Mouse (Mus musculus): ENCODE measurements around the gene Slc39a3. TPM values are rescaled to one million over a fixed set of nuclear protein-coding genes. Genes with fewer than 3 reads are reported as not detected.

The Slc39a3 gene
- total and polyA plus RNA-seq, 2 experiments from 2014 or later = 41.9 to 118 TPM

GRCm38 (mm10) chr10:81022744-81023143, 14.5 kb downstream of the Slc39a3 start:
- no peak overlapping the region for H3K27ac ChIP-seq
- no peak overlapping the region for H3K4me2 ChIP-seq (ENCODE audit: low read depth, low read length)
- WGBS = 68% methylated on average over 8 of the region's 8 CpGs
- no peaks in the 10 kb centered on the region for H3K9me3 ChIP-seq (ENCODE audit: low read length)
- H3K27me3 ChIP-seq (ENCODE audit: insufficient read depth, low read length) = no peaks in the 10 kb centered on the region
- peak; percentile 27 for DNase-seq (ENCODE audit: low spot score)
- H3K36me3 ChIP-seq (ENCODE audit: insufficient read depth, low read length) = no peaks in the 10 kb centered on the region
- peak; percentile 54 for TF ChIP-seq CTCF (IDR thresholded peaks at IDR 0.05; ENCODE audit: low read depth)
- no peak overlapping the region for H3K9ac ChIP-seq (replicated peaks; ENCODE audit: low read length)
- H3K4me1 ChIP-seq (ENCODE audit: insufficient read depth, low read length) = peaks cover 8% of the 10 kb centered on the region; the same call in 1 of the 2 replicates
- no peak for ATAC-seq
- H3K4me3 ChIP-seq (ENCODE audit: low read length) = no peak overlapping the region

GRCm38 (mm10) chr10:81021547-81022110, 15.6 kb downstream of the Slc39a3 start:
- peak overlapping the region; percentile 21 for H3K4me2 ChIP-seq (ENCODE audit: low read depth, low read length)
- no peak overlapping the region for H3K4me3 ChIP-seq (ENCODE audit: low read length)
- no peak for TF ChIP-seq CTCF (IDR thresholded peaks at IDR 0.05; ENCODE audit: low read depth)
- ATAC-seq (peak; percentile 8; the same call in 1 of the 2 replicates), DNase-seq (ENCODE audit: low spot score) (peak; percentile 19)
- 15% methylated on average over 26 of the region's 26 CpGs for WGBS
- no peak overlapping the region for H3K9ac ChIP-seq (replicated peaks; ENCODE audit: low read length)
- H3K9me3 ChIP-seq (ENCODE audit: low read length) = no peaks in the 10 kb centered on the region
- H3K27me3 ChIP-seq (ENCODE audit: insufficient read depth, low read length) = no peaks in the 10 kb centered on the region
- H3K4me1 ChIP-seq (ENCODE audit: insufficient read depth, low read length) = peaks cover 8% of the 10 kb centered on the region; the same call in 1 of the 2 replicates
- no peaks in the 10 kb centered on the region for H3K36me3 ChIP-seq (ENCODE audit: insufficient read depth, low read length)
- H3K27ac ChIP-seq = peak overlapping the region; percentile 26; the same call in 1 of the 2 replicates

- DNase-seq (ENCODE audit: low spot score) = no peak
- no peak overlapping the region for H3K4me3 ChIP-seq (ENCODE audit: low read length)
- no peak for TF ChIP-seq CTCF (IDR thresholded peaks at IDR 0.05; ENCODE audit: low read depth)
- 61% methylated on average over 2 of the region's 2 CpGs for WGBS
- no peak overlapping the region for H3K4me2 ChIP-seq (ENCODE audit: low read depth, low read length)
- no peaks in the 10 kb centered on the region for H3K27me3 ChIP-seq (ENCODE audit: insufficient read depth, low read length)
- no peaks in the 10 kb centered on the region for H3K36me3 ChIP-seq (ENCODE audit: insufficient read depth, low read length)
- H3K4me1 ChIP-seq (ENCODE audit: insufficient read depth, low read length) = peaks cover 10% of the 10 kb centered on the region
- ATAC-seq = no peak
- H3K27ac ChIP-seq = no peak overlapping the region
- H3K9me3 ChIP-seq (ENCODE audit: low read length) = no peaks in the 10 kb centered on the region
- H3K9ac ChIP-seq (replicated peaks; ENCODE audit: low read length) = no peak overlapping the region
Observed at GRCm38 (mm10) chr10:81020207-81020606, 17.0 kb downstream of the Slc39a3 start.

DNA sequence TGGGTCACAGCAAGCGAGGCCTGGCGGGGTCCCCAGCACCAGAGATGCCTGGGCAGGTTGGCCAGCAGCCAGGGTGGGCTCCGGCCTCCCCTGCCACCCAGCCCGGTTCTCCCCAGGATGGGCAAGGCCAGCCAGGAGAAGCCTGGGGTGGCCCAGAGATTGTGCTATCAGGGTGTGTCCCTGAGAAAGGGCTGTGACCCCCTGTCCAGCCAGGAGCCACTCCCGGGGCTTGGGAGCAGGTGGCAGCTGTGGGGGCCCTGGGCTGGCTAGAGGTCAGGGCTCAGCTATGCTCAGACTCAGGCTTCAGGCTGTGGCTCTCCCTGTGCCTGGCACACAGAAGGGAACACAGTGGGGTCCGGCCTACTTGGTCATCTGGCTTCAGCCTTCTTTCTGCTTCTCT, 17.5 kb downstream of the Slc39a3 start:
- no peaks in the 10 kb centered on the region for H3K36me3 ChIP-seq (ENCODE audit: insufficient read depth, low read length)
- no peak overlapping the region for H3K4me2 ChIP-seq (ENCODE audit: low read depth, low read length)
- H3K27me3 ChIP-seq (ENCODE audit: insufficient read depth, low read length) = no peaks in the 10 kb centered on the region
- no peaks in the 10 kb centered on the region for H3K9me3 ChIP-seq (ENCODE audit: low read length)
- ATAC-seq (no peak), DNase-seq (ENCODE audit: low spot score) (no peak)
- TF ChIP-seq CTCF (IDR thresholded peaks at IDR 0.05; ENCODE audit: low read depth) = no peak
- H3K27ac ChIP-seq = no peak overlapping the region
- no peak overlapping the region for H3K4me3 ChIP-seq (ENCODE audit: low read length)
- H3K9ac ChIP-seq (replicated peaks; ENCODE audit: low read length) = no peak overlapping the region
- H3K4me1 ChIP-seq (ENCODE audit: insufficient read depth, low read length) = peaks cover 9% of the 10 kb centered on the region
- 76% methylated on average over 6 of the region's 6 CpGs for WGBS

DNA sequence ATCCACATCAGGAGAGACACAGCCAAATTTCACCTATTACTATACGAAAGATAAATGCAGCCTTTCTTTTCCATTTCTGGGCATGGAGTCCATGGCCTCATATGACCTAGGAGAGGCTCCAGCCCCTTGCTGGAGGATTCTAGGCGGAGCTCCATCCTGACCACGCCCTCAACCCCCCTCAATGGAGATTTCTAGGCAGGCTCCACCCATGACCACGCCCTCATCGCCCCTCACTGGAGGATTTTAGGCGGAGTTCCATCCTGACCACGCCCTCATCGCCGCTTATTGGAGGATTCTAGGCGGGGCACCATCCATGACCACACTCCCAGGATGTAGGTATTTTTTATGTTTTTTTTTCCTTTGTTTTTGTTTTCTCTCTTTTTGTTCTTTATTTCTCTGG, 18.9 kb downstream of the Slc39a3 start:
- no peak for ATAC-seq
- no peak overlapping the region for H3K4me3 ChIP-seq (ENCODE audit: low read length)
- 40% methylated on average over 10 of the region's 10 CpGs for WGBS
- H3K27me3 ChIP-seq (ENCODE audit: insufficient read depth, low read length) = no peaks in the 10 kb centered on the region
- H3K9ac ChIP-seq (replicated peaks; ENCODE audit: low read length) = no peak overlapping the region
- TF ChIP-seq CTCF (IDR thresholded peaks at IDR 0.05; ENCODE audit: low read depth) = no peak
- no peaks in the 10 kb centered on the region for H3K9me3 ChIP-seq (ENCODE audit: low read length)
- no peak overlapping the region for H3K27ac ChIP-seq
- peak; percentile 80 for DNase-seq (ENCODE audit: low spot score)
- H3K36me3 ChIP-seq (ENCODE audit: insufficient read depth, low read length) = no peaks in the 10 kb centered on the region
- no peak overlapping the region for H3K4me2 ChIP-seq (ENCODE audit: low read depth, low read length)
- peaks cover 4% of the 10 kb centered on the region; the same call in 1 of the 2 replicates for H3K4me1 ChIP-seq (ENCODE audit: insufficient read depth, low read length)

DNA sequence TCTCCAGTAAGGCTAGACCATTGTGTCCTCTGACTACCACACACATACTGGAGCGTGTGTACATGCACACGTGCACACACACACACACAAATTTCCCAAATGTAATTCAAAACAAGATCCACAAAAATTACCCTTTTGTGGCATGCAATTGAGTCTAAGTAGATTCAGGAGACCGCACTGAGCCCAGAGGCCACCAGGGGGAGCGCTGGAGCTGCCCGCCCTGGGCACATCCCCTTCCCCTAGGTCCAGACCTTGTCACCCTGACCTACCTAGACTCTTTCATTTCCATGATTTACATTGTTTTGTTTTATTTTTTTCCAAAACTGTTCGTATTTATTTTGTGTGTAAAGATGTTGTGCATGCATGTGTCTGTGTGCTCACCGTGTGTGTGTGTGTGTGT, 20.6 kb downstream of the Slc39a3 start:
- Histone ChIP-seq H3K27me3 (ENCODE audit: insufficient read depth, low read length) (no peaks in the 10 kb centered on the region), H3K36me3 (ENCODE audit: insufficient read depth, low read length) (no peaks in the 10 kb centered on the region), H3K4me2 (ENCODE audit: low read depth, low read length) (no peak overlapping the region), H3K27ac (no peak overlapping the region), H3K4me3 (ENCODE audit: low read length) (no peak overlapping the region), H3K4me1 (ENCODE audit: insufficient read depth, low read length) (peaks cover 4% of the 10 kb centered on the region; the same call in 1 of the 2 replicates), H3K9ac (replicated peaks; ENCODE audit: low read length) (no peak overlapping the region), H3K9me3 (ENCODE audit: low read length) (no peaks in the 10 kb centered on the region)
- 9% methylated on average over 7 of the region's 7 CpGs for WGBS
- ATAC-seq = no peak
- peak; percentile 47 for DNase-seq (ENCODE audit: low spot score)
- peak; percentile 78 for TF ChIP-seq CTCF (IDR thresholded peaks at IDR 0.05; ENCODE audit: low read depth)

GRCm38 (mm10) chr10:81015666-81016065, 21.6 kb downstream of the Slc39a3 start:
- Histone ChIP-seq H3K27me3 (ENCODE audit: insufficient read depth, low read length) (no peaks in the 10 kb centered on the region), H3K9me3 (ENCODE audit: low read length) (no peaks in the 10 kb centered on the region), H3K27ac (no peak overlapping the region), H3K4me2 (ENCODE audit: low read depth, low read length) (no peak overlapping the region), H3K9ac (replicated peaks; ENCODE audit: low read length) (no peak overlapping the region), H3K4me1 (ENCODE audit: insufficient read depth, low read length) (peaks cover 4% of the 10 kb centered on the region; the same call in 1 of the 2 replicates), H3K36me3 (ENCODE audit: insufficient read depth, low read length) (no peaks in the 10 kb centered on the region), H3K4me3 (ENCODE audit: low read length) (no peak overlapping the region)
- ATAC-seq = no peak
- no peak for DNase-seq (ENCODE audit: low spot score)
- 86% methylated on average over 2 of the region's 2 CpGs for WGBS
- TF ChIP-seq CTCF (IDR thresholded peaks at IDR 0.05; ENCODE audit: low read depth) = no peak
